Mouse (Mus musculus): ENCODE results near the gene Mical2.

Gene Mical2

DNA sequence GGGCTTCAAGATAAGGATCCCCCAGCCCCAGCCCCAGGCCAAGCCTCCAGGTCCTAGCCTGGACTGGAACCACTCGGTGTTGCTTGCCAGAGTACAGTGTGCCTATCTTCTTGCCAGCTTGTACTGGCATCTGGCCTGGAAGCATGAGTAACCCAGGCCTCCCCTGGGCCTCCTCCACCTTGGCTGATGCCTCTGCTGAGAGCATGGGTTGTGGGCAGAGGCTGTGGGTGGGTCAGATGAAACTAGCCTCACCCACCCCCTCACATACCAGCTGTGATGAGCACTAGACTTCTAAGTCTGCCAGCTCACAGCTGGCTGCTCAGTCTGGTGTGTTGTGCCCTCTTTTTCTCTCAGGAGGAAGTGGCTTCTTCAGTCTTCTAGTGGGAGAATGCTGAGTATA, 90.6 kb downstream of the Mical2 start:
- peak; percentile 75 to 88 for DNase-seq (ENCODE audit: low spot score in 2 of 2)

GRCm38 (mm10) chr7:112317491-112317890, 91.8 kb downstream of the Mical2 start:
- no peak for DNase-seq (ENCODE audit: low spot score in 2 of 2)

DNA sequence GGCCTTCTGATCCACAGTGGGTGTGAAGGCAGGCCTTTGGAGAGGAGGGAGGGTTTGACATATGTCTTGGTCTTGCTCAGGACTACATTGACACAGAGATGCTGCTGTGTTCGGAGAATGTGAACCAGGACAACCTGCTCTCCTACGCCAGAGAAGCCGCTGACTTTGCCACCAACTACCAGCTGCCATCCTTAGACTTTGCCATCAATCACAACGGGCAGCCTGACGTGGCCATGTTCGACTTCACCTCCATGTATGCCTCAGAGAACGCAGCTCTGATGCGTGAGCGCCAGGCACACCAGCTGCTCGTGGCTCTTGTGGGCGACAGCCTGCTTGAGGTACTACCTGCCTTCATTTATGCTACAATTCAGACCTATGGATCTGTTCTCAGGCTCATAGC, 92.7 kb downstream of the Mical2 start:
- DNase-seq (ENCODE audit: low spot score in 2 of 2): no peak

GRCm38 (mm10) chr7:112319419-112319818, 93.8 kb downstream of the Mical2 start:
- DNase-seq (ENCODE audit: low spot score in 2 of 2): no peak

DNA sequence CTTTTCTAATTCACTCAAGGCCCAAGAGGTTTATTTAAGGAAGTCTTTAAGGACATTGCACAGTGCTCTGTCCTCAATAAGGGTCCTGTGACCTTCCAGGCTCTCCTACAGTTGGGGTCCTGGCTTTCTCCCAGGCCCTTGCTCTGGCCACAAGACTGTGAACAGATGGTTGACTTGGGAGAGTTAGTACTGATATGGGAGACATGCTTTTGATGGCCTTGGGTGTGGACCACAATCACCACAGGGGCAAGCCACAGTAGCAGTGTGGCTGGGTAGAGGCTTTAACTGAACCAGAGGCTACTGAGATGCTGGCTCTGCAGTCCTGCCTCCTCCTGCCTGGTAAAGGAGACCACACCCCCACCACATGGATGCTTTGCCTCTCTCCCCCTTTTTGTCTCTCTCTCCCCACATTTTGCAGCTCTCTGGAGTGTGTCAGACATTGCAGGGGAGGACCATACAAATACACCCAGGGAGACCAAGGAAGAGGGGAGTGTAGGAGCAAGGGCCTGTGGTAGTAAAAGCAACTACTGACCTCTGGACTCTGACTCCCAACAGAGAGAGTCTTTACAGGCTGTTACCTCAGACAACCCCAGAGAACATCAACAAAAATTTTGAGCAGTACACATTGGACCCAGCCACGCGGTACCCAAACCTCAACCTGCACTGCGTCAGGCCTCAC, 94.5 kb downstream of the Mical2 start:
- DNase-seq (ENCODE audit: low spot score in 2 of 2): no peak

DNA sequence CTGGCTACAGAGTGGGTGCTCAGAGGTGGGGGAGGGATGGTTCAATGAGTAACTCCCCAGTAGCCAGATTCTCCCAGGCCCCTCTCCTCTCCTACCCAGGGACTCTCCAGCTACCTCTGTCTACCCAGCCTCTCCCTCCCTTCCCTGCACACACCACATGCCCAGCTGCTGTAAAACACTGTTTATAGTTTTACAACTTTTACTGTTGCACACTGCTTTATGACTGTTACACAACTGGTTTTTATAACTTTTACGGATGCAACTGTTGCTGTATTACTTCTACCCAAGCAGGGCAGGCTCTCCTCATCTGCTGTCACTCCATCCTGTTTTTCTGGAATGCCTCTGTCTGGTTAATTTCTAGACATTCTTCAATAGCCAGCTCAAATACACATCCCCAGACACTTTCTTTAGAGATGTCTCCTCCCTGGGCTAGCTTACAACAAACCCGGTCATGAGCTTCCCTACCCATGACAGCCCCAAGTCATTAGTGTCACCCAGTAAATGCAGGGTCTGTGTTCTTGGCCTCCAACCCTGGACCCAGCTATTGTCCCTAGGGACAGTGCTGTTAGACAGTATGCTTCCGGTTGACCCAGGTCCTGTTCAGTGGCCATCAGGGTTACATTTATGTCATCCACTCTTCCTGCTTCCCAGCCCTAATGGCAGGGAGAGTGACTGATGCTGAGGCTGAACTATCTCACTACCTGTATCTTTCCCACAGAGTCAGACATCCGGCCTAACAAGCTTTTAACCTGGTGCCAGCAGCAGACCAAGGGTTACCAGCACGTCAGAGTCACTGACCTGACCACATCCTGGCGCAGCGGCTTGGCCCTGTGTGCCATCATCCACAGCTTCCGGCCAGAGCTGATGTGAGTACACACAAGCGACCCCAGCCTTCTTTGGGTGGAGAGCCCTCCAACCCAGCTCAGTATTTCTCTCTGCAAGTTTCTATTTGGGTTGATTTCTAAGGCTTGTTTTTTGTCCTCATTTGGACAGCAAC, 96.4 kb downstream of the Mical2 start:
- no peak for DNase-seq (ENCODE audit: low spot score in 2 of 2)

- DNase-seq (ENCODE audit: low spot score in 2 of 2): no peak
These were observed 98.9 kb downstream of the Mical2 start for GRCm38 (mm10) chr7:112324577-112324976.

DNA sequence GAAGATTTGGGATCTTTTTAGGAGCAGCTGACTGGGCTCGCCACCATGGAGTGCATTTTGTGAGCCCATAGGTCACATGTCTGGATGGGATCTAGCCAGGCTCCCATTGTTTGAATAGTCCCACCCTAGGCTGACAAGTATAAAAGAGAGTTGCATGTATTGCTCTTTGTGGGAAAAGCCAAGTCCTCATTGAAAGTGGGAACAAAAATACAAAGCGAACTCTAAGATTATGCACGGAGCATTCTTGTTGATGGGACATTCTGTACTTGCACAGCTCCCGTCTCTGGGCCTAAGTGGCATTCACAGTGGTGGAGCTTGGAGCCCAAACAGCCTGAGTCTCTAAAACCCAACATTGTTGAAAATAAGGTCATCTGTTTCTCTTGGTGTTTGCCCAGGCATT, 101.2 kb downstream of the Mical2 start:
- DNase-seq (ENCODE audit: low spot score in 2 of 2): no peak

DNA sequence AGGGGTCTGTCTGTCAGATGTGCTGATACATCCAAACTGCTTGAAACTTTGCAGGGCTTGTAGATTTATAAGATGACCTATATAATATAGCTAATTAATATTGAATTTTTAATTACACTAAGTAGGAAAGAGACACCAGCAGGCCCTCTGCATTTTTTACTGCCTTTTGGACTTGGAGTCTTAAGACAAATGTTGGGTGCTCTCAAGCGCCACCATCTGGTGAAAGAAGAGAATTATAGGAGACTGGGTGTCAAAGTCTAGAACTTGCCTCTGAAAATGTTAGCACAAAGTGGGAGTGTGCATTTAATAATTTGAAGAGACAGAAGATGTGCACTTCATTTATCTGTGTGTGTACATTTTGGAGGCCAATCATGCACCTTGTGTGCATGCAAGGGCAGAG, 103.3 kb downstream of the Mical2 start:
- no peak for DNase-seq (ENCODE audit: low spot score in 2 of 2)

DNA sequence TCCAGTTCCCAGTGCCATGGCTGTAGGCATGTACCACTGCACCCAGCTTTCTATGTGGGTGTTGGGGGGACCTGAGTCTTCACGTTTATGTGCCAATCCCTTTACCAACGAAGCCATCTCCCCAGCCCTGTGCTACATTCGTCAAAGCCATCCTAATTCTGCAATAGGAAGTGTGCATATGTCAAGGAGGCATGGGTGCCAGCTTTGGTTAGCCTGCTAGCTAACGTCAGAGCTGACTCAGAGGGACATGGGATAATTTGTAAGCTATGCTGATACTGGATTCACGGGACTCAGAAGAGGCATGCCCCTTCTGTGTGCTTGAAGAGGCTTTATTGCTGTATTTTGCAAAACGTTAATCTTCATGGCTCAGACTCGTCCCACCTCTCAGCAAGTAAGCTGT, 103.8 kb downstream of the Mical2 start:
- DNase-seq (ENCODE audit: low spot score in 2 of 2): no peak

DNA sequence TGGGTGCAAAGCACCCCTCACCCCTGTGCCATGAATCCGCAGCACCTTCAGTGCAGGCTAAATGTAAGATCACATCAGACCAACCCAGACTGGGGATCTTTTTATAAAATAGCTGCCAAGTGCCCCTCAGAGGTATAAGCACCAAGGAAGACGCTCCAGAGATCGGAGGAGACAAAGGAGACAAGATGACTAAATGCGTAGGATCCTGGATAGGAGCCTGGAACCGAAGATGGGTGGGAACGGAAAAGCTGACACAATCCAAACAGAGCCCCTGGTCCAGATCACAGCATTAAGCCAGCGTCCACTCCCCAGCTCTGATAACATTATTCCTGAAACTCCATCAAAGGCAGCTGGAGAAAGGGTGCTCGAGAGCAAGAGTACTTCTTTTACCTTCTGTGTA, 105.3 kb downstream of the Mical2 start:
- DNase-seq (ENCODE audit: low spot score in 2 of 2): no peak

DNA sequence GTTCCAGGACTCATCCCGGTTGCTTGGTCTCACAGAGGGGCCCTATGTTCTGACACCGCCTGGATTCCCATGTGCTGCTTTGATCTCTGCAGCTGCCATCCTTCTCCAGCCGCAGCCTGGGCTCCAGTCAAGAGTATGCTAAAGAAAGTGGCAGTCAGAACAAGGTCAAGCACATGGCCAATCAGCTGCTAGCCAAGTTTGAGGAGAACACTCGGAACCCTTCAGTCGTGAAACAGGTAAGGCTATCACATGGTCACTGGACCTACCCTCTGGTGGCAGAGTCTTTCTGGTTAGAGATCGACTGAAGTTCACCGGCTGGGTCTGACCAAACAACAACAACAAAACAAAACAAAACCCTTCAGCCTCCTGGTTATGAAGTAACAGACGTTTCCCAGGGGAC, 106.1 kb downstream of the Mical2 start:
- no peak for DNase-seq (ENCODE audit: low spot score in 2 of 2)

DNA sequence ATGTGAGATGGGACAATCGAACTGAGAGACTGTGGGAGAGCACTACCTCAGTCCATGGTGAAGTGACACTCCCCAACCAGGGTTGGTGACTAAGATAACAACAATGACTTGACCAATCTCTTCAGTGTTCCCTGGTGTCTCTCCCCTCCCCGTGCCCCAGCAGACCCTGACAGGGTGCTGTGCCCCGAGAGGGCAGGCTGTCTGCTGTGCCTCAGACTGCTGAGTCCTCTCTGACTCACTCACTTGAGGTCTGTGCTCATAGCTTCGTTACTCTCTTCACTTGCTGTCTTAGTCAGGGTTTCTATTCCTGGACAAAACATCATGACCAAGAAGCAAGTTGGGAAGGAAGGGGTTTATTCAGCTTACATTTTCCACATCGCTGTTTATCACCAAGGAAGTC, 106.8 kb downstream of the Mical2 start:
- DNase-seq (ENCODE audit: low spot score in 2 of 2): no peak

DNA sequence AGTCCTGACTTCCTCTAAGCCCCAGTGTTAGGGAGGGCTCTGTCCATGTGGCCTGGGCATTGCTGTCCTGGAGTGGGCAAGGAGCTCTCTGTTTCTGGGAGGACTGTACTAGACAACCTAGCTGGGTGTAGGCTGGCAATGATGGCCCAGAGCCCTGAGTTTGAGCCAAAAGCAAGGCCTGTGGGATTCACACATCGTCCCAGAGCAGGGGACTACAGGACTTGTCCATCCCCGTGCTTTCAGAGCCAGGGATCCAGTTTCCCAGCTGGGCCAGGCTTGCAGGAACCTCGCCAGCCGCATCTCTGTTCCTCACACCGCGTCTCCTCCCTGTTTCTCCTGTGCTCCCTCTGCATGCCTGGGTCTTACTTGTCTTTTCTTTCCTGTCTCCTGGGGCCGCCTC, 107.7 kb downstream of the Mical2 start:
- no peak for DNase-seq (ENCODE audit: low spot score in 2 of 2)

GRCm38 (mm10) chr7:112336213-112336631, 110.6 kb downstream of the Mical2 start:
- peak; percentile 76 to 90 for DNase-seq (ENCODE audit: low spot score in 2 of 2)

DNA sequence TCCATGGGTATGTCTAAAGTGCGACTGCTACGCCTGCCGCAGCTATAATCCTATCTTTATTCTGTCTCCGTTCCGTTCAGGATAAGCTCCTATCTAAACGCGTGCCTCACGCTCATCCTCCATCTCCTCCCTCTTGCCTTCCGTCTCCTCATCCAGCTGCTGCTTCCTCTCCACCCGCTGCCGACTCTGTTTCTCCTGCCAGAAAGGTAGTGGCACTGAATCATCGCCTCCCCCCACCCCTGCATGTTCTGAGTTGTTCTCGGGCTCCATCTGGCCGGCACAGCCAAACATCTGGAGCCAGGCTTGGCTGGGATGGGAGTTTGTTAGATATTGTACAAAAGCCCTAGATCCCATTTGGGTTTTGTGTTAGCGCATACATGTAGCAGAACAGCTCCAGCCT, 111.1 kb downstream of the Mical2 start:
- DNase-seq (ENCODE audit: low spot score in 2 of 2): peak; percentile 74 to 75

DNA sequence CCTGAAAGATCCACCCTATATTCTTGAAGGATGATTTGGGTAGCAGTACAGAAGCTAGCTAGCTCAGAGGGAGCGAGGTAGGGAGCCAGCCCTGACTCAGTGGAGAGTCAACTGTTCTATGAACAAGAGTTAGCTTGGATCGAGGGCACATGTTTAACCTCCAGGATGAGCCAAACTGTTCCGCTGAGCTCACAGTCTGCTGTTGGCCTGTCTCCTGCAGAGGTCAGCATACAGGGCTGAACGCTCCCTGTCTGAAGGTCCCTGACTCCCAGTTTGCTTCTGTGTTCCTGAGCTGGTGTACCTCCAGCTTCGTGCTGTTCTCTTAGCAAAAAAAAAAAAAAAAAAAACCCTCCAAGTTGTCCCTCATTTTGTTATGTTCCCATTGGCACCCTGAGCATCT, 112.1 kb downstream of the Mical2 start:
- no peak for DNase-seq (ENCODE audit: low spot score in 2 of 2)

- no peak for DNase-seq (ENCODE audit: low spot score in 2 of 2)
These were observed 115.4 kb downstream of the Mical2 start for GRCm38 (mm10) chr7:112341052-112341451.

DNA sequence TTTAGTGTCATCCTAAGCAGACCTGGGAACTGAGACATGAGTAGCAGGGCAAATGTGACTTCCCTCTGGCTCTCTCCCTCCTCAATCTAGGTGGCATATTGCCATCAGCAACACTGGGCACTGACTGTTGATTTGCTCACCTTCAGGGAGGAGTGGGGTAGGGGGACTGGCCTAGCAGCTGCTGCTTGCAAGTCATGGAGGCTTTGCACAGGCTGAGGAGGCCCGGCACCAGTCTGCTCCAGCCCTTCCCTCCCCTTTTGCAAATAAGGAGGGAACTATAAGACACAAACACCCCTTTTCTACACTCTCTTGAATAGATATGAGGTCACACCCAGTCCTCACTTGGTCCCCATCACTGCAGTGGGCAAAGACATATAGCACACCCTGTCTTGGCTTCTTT, 120.0 kb downstream of the Mical2 start:
- no peak for DNase-seq (ENCODE audit: low spot score in 2 of 2)

- no peak for DNase-seq (ENCODE audit: low spot score in 2 of 2)
These were observed 125.9 kb downstream of the Mical2 start for GRCm38 (mm10) chr7:112351541-112351940.

- no peak for DNase-seq (ENCODE audit: low spot score in 2 of 2)
These were observed 126.3 kb downstream of the Mical2 start for GRCm38 (mm10) chr7:112352005-112352404.

DNA sequence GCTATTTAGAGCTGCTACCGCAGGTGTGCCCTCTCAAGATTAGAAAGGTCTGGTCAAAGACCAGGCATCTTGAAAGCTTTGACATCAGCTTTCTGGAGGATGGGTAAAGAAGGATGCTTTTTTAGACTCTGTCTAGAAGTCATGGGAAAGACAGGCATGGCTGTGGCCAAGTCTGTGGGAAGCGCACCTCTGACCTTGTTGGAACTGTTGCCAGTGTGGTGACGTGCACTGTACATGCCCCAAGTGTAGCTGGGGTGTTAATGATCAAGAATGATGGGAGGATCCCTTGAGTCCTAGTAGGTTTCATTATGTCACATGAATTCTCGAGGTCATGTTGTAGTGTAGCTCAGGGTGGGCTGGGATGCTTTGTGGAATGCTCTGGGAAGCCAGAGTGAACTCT, 127.4 kb downstream of the Mical2 start:
- DNase-seq (ENCODE audit: low spot score in 2 of 2): no peak

DNA sequence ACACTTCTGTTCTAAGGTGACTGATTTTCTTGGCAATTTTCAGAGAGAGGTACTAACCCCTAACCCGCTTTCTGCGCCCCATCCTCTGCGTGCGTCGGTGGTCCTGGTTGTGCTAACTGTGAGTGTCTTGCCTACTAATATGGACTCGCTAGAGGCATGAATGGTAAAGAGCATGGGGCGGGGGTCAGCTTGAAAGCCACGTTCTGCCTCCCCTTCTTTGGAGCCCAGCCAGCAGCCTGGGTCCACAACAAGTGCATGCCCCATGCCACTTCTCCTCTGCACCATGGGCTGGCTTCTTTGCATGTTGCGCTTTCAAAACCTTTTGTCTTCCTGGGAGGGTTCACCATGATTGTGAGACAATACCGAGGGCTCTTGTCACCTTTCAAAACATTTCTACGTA, 128.3 kb downstream of the Mical2 start:
- no peak for DNase-seq (ENCODE audit: low spot score in 2 of 2)

All from right cerebral cortex, postnatal 36 days (tissue).